Comparison of ENCODE assay signal across 8 mouse cellular contexts in genomic region chr7:136007796-136008455, GRCm38 (mm10).
A peak's percentile ranks its signal among the peaks of the same experiment; 100 is the strongest.
DNase-seq lines count a peak whose midpoint lies in the region; ATAC-seq and TF ChIP-seq lines count a peak whose summit lies in the region.

No protein-coding gene starts in this region.

- no peak for ATAC-seq in embryonic facial prominence, embryonic 15.5 days (ENCODE audit: insufficient number of reproducible peaks, low FRiP score, low TSS enrichment, low read depth)
- peak; percentile 56; the same call in 1 of the 2 replicates for ATAC-seq in hindbrain, embryonic 16.5 days
- ATAC-seq in midbrain, embryonic 16.5 days = no peak

- DNase-seq in kidney, adult 2 months = no peak
- no peak for DNase-seq in kidney, adult 9 months
- DNase-seq in layer of hippocampus, postnatal 36 days = no peak
- no peak for DNase-seq in cerebellum, adult 9-10 months
- DNase-seq in gastrocnemius, postnatal 10 days = no peak

- H3K4me3 ChIP-seq in kidney, adult 2 months (ENCODE audit: insufficient read depth, low read depth, low read length) = peak overlapping the region; percentile 20; the same call in 1 of the 2 replicates
- H3K4me3 ChIP-seq in embryonic facial prominence, embryonic 15.5 days (replicated peaks) = no peak overlapping the region
- H3K4me3 ChIP-seq in hindbrain, embryonic 16.5 days (ENCODE audit: low read length) = 0 out of 2 replicates have a peak overlapping the region, but pooled peaks have one; percentile 9
- H3K4me3 ChIP-seq in midbrain, embryonic 16.5 days (ENCODE audit: low read depth, low read length) = peak overlapping the region; percentile 18; the same call in 1 of the 2 replicates

- H3K9me3 ChIP-seq in embryonic facial prominence, embryonic 15.5 days (replicated peaks) = no peaks in the 10 kb centered on the region
- H3K9me3 ChIP-seq in hindbrain, embryonic 16.5 days (ENCODE audit: control insufficient read depth, low read length) = no peaks in the 10 kb centered on the region; the same call in 1 of the 2 replicates
- no peaks in the 10 kb centered on the region for H3K9me3 ChIP-seq in midbrain, embryonic 16.5 days (replicated peaks; ENCODE audit: control insufficient read depth, low read length, poor library complexity, severe bottlenecking)

- H3K27ac ChIP-seq in kidney, adult 2 months (ENCODE audit: insufficient read depth, low read depth, low read length) = no peak overlapping the region
- H3K27ac ChIP-seq in embryonic facial prominence, embryonic 15.5 days (replicated peaks) = no peak overlapping the region
- no peak overlapping the region for H3K27ac ChIP-seq in hindbrain, embryonic 16.5 days (ENCODE audit: low read depth, low read length)
- no peak overlapping the region for H3K27ac ChIP-seq in midbrain, embryonic 16.5 days (ENCODE audit: low read length)

- TF ChIP-seq POLR2A in kidney, adult 2 months (IDR thresholded peaks at IDR 0.05; ENCODE audit: low read depth, low read length) = no peak

- H3K4me2 ChIP-seq in embryonic facial prominence, embryonic 15.5 days (replicated peaks) = peak overlapping the region; percentile 31
- peak overlapping the region; percentile 30 for H3K4me2 ChIP-seq in hindbrain, embryonic 16.5 days (ENCODE audit: low read length)
- H3K4me2 ChIP-seq in midbrain, embryonic 16.5 days (ENCODE audit: low read length) = peak overlapping the region; percentile 42

- WGBS in kidney, adult 2 months = 13% methylated on average over 23 of the region's 23 CpGs
- 28% methylated on average over 23 of the region's 23 CpGs for WGBS in embryonic facial prominence, embryonic 15.5 days
- 20% methylated on average over 23 of the region's 23 CpGs for WGBS in hindbrain, embryonic 16.5 days
- WGBS in midbrain, embryonic 16.5 days = 28% methylated on average over 23 of the region's 23 CpGs

- H3K27me3 ChIP-seq in kidney, adult 2 months (replicated peaks; ENCODE audit: control insufficient read depth, insufficient read depth, low read length) = no peaks in the 10 kb centered on the region
- H3K27me3 ChIP-seq in embryonic facial prominence, embryonic 15.5 days = peaks cover 18% of the 10 kb centered on the region
- peaks cover 2% of the 10 kb centered on the region; the same call in 1 of the 2 replicates for H3K27me3 ChIP-seq in hindbrain, embryonic 16.5 days (replicated peaks; ENCODE audit: control insufficient read depth, insufficient read depth, low read length)
- no peaks in the 10 kb centered on the region for H3K27me3 ChIP-seq in midbrain, embryonic 16.5 days (ENCODE audit: control insufficient read depth, insufficient read depth, low read depth, low read length)

- no peaks in the 10 kb centered on the region for H3K36me3 ChIP-seq in kidney, adult 2 months (ENCODE audit: control insufficient read depth, insufficient read depth, low read length)
- no peaks in the 10 kb centered on the region for H3K36me3 ChIP-seq in embryonic facial prominence, embryonic 15.5 days
- no peaks in the 10 kb centered on the region for H3K36me3 ChIP-seq in hindbrain, embryonic 16.5 days (ENCODE audit: control insufficient read depth, insufficient read depth, low read length)
- H3K36me3 ChIP-seq in midbrain, embryonic 16.5 days (ENCODE audit: control insufficient read depth, insufficient read depth, low read length) = no peaks in the 10 kb centered on the region

- no peak overlapping the region for H3K9ac ChIP-seq in embryonic facial prominence, embryonic 15.5 days
- peak overlapping the region; percentile 17 for H3K9ac ChIP-seq in hindbrain, embryonic 16.5 days (ENCODE audit: low read depth, low read length)
- no peak overlapping the region for H3K9ac ChIP-seq in midbrain, embryonic 16.5 days (ENCODE audit: low read depth, low read length)

- H3K4me1 ChIP-seq in kidney, adult 2 months (ENCODE audit: control insufficient read depth, insufficient read depth, low read length) = no peaks in the 10 kb centered on the region
- H3K4me1 ChIP-seq in embryonic facial prominence, embryonic 15.5 days = peaks cover 13% of the 10 kb centered on the region
- H3K4me1 ChIP-seq in hindbrain, embryonic 16.5 days (ENCODE audit: control insufficient read depth, insufficient read depth, low read depth, low read length) = peaks cover 14% of the 10 kb centered on the region
- H3K4me1 ChIP-seq in midbrain, embryonic 16.5 days (ENCODE audit: control insufficient read depth, insufficient read depth, low read length) = peaks cover 7% of the 10 kb centered on the region; the same call in 1 of the 2 replicates

- TF ChIP-seq CTCF in kidney, adult 2 months (conservative IDR thresholded peaks at IDR 0.05; ENCODE audit: insufficient read depth, insufficient read length, low read depth, low read length) = no peak
